Mouse (Mus musculus): Measurements from ENCODE around the gene Pigk. TPM values are rescaled to one million over a fixed set of nuclear protein-coding genes. Genes with fewer than 3 reads are reported as not detected.
A peak's percentile ranks its signal among the peaks of the same experiment; 100 is the strongest.

Pigk gene
- polyA plus RNA-seq, 1 experiment from 2014 or later: 51.4 TPM

DNA sequence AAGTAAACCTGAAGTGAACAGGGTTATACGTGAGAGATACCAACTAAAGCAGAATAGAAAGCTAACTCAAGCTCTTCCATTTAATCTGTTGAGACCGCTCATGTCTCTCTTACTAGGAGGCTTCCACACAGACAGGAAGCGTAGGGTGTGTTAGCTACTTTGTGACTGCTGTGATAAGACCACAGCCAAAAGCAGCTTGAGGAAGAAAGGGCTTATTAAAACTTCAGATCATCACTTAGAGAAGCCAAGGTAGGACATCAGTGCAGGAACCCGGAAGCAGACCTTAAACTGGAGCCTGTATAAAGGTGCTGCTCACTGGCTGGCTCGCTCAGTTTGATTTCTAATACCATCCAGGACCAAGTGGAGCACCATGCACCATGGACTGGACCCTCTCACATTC is 236.4 kb downstream of the Pigk start:
- Histone ChIP-seq H3K9ac (no peak overlapping the region), H3K4me3 (no peak overlapping the region), H3K36me3 (no peaks in the 10 kb centered on the region), H3K9me3 (no peaks in the 10 kb centered on the region), H3K4me1 (no peaks in the 10 kb centered on the region), H3K27ac (no peak overlapping the region), H3K27me3 (no peaks in the 10 kb centered on the region), H3K4me2 (replicated peaks) (no peak overlapping the region)
- 96% methylated on average over 5 of the region's 5 CpGs for WGBS
- ATAC-seq (ENCODE audit: insufficient number of reproducible peaks, insufficient read depth, low FRiP score, low TSS enrichment): no peak

GRCm38 (mm10) chr3:152950914-152951313 is 237.0 kb downstream of the Pigk start:
- Histone ChIP-seq H3K9ac (no peak overlapping the region), H3K4me3 (no peak overlapping the region), H3K9me3 (no peaks in the 10 kb centered on the region), H3K27me3 (no peaks in the 10 kb centered on the region), H3K36me3 (no peaks in the 10 kb centered on the region), H3K27ac (no peak overlapping the region), H3K4me2 (replicated peaks) (no peak overlapping the region), H3K4me1 (no peaks in the 10 kb centered on the region)
- no peak for ATAC-seq (ENCODE audit: insufficient number of reproducible peaks, insufficient read depth, low FRiP score, low TSS enrichment)
- 93% methylated on average over 9 of the region's 9 CpGs for WGBS

DNA sequence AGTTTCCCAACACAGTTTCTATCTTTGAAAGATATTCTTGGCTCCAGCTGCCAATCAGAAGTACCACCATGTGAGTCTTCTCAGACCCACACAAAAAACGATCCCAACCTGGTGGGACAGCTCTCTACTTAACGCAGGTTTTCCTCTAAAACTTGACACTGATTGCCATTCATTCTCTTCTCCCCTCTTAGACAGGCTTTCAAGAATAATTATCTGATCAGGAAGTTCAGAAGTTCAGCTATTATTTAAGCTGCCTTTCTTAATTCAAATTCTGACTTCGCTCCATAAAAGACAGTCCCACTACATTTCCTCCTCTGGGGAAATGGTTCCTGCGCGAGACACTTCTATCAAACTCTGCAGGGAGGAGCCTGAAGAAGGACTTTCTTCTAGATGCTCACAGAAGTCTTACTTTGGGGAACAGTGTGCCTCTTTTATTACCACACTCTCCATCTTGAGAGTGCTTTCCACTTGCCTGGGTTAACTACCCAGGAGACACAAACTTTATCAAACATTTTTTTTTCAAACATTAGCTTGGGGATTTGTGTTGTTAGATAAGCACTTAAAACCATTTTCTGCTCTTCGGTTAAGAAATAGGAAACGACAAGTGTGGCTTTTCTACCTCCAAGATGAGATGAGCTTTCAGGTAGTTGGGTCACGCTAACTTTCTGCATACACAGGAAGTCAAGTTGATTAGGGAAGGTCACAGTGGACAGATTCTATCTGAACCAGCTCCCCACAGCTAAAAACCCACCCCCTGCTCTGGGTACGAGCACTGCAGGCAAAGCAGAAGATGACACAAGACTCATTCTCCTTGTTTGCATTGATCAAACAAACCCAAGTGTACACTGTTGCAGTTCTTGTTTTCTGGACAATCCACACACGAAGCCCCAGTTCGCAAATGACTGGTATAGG is 238.0 kb downstream of the Pigk start:
- H3K27ac ChIP-seq: no peak overlapping the region
- no peak for ATAC-seq (ENCODE audit: insufficient number of reproducible peaks, insufficient read depth, low FRiP score, low TSS enrichment)
- H3K36me3 ChIP-seq: no peaks in the 10 kb centered on the region
- H3K4me1 ChIP-seq: no peaks in the 10 kb centered on the region
- H3K4me2 ChIP-seq (replicated peaks): no peak overlapping the region
- H3K4me3 ChIP-seq: no peak overlapping the region
- H3K27me3 ChIP-seq: no peaks in the 10 kb centered on the region
- H3K9me3 ChIP-seq: no peaks in the 10 kb centered on the region
- 56% methylated on average over 11 of the region's 11 CpGs for WGBS
- no peak overlapping the region for H3K9ac ChIP-seq

GRCm38 (mm10) chr3:152956038-152956437 is 242.1 kb downstream of the Pigk start:
- Histone ChIP-seq H3K9me3 (no peaks in the 10 kb centered on the region), H3K27ac (no peak overlapping the region), H3K36me3 (no peaks in the 10 kb centered on the region), H3K27me3 (no peaks in the 10 kb centered on the region), H3K9ac (no peak overlapping the region), H3K4me1 (no peaks in the 10 kb centered on the region), H3K4me3 (no peak overlapping the region), H3K4me2 (replicated peaks) (no peak overlapping the region)
- no peak for ATAC-seq (ENCODE audit: insufficient number of reproducible peaks, insufficient read depth, low FRiP score, low TSS enrichment)
- 79% methylated on average over 5 of the region's 5 CpGs for WGBS

- H3K9me3 ChIP-seq: no peaks in the 10 kb centered on the region
- WGBS: 86% methylated on average over 4 of the region's 4 CpGs
- H3K4me2 ChIP-seq (replicated peaks): no peak overlapping the region
- no peaks in the 10 kb centered on the region for H3K27me3 ChIP-seq
- ATAC-seq (ENCODE audit: insufficient number of reproducible peaks, insufficient read depth, low FRiP score, low TSS enrichment): no peak
- H3K9ac ChIP-seq: no peak overlapping the region
- no peaks in the 10 kb centered on the region for H3K4me1 ChIP-seq
- H3K27ac ChIP-seq: no peak overlapping the region
- H3K4me3 ChIP-seq: no peak overlapping the region
- H3K36me3 ChIP-seq: no peaks in the 10 kb centered on the region
Measured at GRCm38 (mm10) chr3:152956771-152957170, 242.9 kb downstream of the Pigk start.

- Histone ChIP-seq H3K27me3 (no peaks in the 10 kb centered on the region), H3K27ac (no peak overlapping the region), H3K4me1 (no peaks in the 10 kb centered on the region), H3K4me3 (no peak overlapping the region), H3K9me3 (no peaks in the 10 kb centered on the region), H3K9ac (no peak overlapping the region), H3K4me2 (replicated peaks) (no peak overlapping the region), H3K36me3 (no peaks in the 10 kb centered on the region)
- no peak for ATAC-seq (ENCODE audit: insufficient number of reproducible peaks, insufficient read depth, low FRiP score, low TSS enrichment)
- 73% methylated on average over 11 of the region's 11 CpGs for WGBS
Measured at GRCm38 (mm10) chr3:152958358-152959150, 244.7 kb downstream of the Pigk start.

GRCm38 (mm10) chr3:152961855-152962376 is 248.0 kb downstream of the Pigk start:
- no peak overlapping the region for H3K27ac ChIP-seq
- H3K9me3 ChIP-seq: no peaks in the 10 kb centered on the region
- WGBS: 78% methylated on average over 10 of the region's 10 CpGs
- H3K36me3 ChIP-seq: no peaks in the 10 kb centered on the region
- H3K4me3 ChIP-seq: no peak overlapping the region
- no peaks in the 10 kb centered on the region for H3K27me3 ChIP-seq
- no peak overlapping the region for H3K4me2 ChIP-seq (replicated peaks)
- H3K9ac ChIP-seq: no peak overlapping the region
- H3K4me1 ChIP-seq: no peaks in the 10 kb centered on the region
- ATAC-seq (ENCODE audit: insufficient number of reproducible peaks, insufficient read depth, low FRiP score, low TSS enrichment): no peak

GRCm38 (mm10) chr3:152969774-152970347 is 256.0 kb downstream of the Pigk start:
- Histone ChIP-seq H3K9ac (no peak overlapping the region), H3K4me3 (no peak overlapping the region), H3K4me2 (replicated peaks) (no peak overlapping the region), H3K4me1 (no peaks in the 10 kb centered on the region), H3K9me3 (no peaks in the 10 kb centered on the region), H3K36me3 (no peaks in the 10 kb centered on the region), H3K27me3 (no peaks in the 10 kb centered on the region), H3K27ac (no peak overlapping the region)
- WGBS: 68% methylated on average over 16 of the region's 16 CpGs
- no peak for ATAC-seq (ENCODE audit: insufficient number of reproducible peaks, insufficient read depth, low FRiP score, low TSS enrichment)

DNA sequence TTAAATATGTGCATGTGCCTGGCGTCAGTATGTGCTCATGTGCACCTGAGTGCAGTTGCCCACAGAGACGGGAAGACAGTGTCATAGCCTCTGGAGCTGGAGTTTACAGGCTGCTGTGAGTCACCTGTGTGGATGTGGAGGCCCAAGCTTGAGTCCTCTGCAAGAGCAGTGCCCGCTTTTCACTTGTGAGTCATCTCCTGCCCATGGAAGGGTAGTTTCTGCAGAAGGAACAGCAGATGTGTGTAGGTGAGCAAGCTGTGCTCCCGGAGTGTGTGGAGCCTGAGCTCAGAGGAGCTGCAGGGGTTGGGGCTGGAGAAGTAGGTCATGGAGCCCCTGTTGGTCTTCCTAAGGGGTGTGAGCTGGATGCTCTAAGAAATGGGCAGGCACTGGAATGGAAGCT is 257.5 kb downstream of the Pigk start:
- H3K27ac ChIP-seq: no peak overlapping the region
- H3K36me3 ChIP-seq: no peaks in the 10 kb centered on the region
- H3K4me1 ChIP-seq: no peaks in the 10 kb centered on the region
- 84% methylated on average over 4 of the region's 4 CpGs for WGBS
- H3K4me3 ChIP-seq: no peak overlapping the region
- no peaks in the 10 kb centered on the region for H3K27me3 ChIP-seq
- no peak overlapping the region for H3K4me2 ChIP-seq (replicated peaks)
- ATAC-seq (ENCODE audit: insufficient number of reproducible peaks, insufficient read depth, low FRiP score, low TSS enrichment): no peak
- no peak overlapping the region for H3K9ac ChIP-seq
- H3K9me3 ChIP-seq: no peaks in the 10 kb centered on the region

DNA sequence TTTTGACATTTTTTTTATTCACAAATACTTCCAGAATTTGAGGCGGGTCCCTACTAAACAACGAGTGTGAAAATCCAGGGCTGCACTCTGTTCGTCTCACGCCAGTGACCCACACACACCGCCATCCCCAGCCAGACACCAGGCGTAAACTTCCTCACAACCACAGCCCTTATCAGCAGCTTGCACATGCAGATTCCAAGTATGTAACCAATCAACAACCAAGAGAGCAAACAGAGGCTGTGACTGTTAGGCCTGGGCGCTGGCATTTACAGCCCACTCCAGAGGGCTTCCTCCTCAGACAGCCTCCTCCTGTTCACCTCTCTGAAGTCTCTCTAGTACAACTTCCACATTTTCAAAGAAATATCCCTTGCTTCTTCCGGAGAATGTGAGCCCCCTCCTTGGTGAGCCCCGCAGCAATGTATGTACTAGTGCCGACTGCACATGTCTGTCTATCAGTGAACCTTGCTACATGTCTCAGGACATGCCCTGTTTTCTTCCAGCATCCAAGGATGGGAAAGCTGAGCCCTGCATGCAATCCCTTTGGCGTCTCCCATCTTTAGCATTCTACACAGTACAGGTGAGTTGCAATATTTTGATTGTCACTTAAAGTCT is 265.7 kb downstream of the Pigk start:
- Histone ChIP-seq H3K4me1 (peaks cover 16% of the 10 kb centered on the region), H3K36me3 (no peaks in the 10 kb centered on the region), H3K27ac (no peak overlapping the region), H3K4me3 (no peak overlapping the region), H3K4me2 (replicated peaks) (no peak overlapping the region), H3K27me3 (peaks cover 28% of the 10 kb centered on the region), H3K9ac (no peak overlapping the region), H3K9me3 (no peaks in the 10 kb centered on the region)
- WGBS: 69% methylated on average over 11 of the region's 11 CpGs
- ATAC-seq (ENCODE audit: insufficient number of reproducible peaks, insufficient read depth, low FRiP score, low TSS enrichment): no peak

GRCm38 (mm10) chr3:152980431-152980830 is 266.5 kb downstream of the Pigk start:
- H3K36me3 ChIP-seq: no peaks in the 10 kb centered on the region
- H3K9me3 ChIP-seq: no peaks in the 10 kb centered on the region
- peaks cover 28% of the 10 kb centered on the region for H3K27me3 ChIP-seq
- no peak overlapping the region for H3K27ac ChIP-seq
- H3K4me3 ChIP-seq: peak overlapping the region; percentile 51
- WGBS: 7% methylated on average over 5 of the region's 6 CpGs
- H3K4me2 ChIP-seq (replicated peaks): peak overlapping the region; percentile 98
- ATAC-seq (ENCODE audit: insufficient number of reproducible peaks, insufficient read depth, low FRiP score, low TSS enrichment): no peak; the same call in 1 of the 2 replicates
- 0 out of 2 replicates have a peak overlapping the region, but pooled peaks have one; percentile 50 for H3K9ac ChIP-seq
- peaks cover 16% of the 10 kb centered on the region for H3K4me1 ChIP-seq

All from embryonic facial prominence, embryonic 12.5 days (tissue).